Mouse (Mus musculus) G1E (cell line): ENCODE results near the gene Bclaf1.

Experiments used
- CTCF ChIP-seq: IDR thresholded peaks from 2 replicates; pipeline ENCODE4 v1.5.1; 2012; ENCODE audit warnings: low read depth, low read length, inconsistent platforms, mixed read lengths
- GATA1 ChIP-seq: IDR thresholded peaks from 2 replicates; pipeline ENCODE4 v1.6.1; 2012; ENCODE audit warnings: borderline replicate concordance, low read length, inconsistent platforms, mixed read lengths
- POLR2AphosphoS5 ChIP-seq: IDR thresholded peaks from 2 replicates; pipeline ENCODE4 v1.6.1; 2012; ENCODE audit warnings: low read depth, low read length, inconsistent platforms; ENCODE audit not compliant: insufficient replicate concordance

DNA sequence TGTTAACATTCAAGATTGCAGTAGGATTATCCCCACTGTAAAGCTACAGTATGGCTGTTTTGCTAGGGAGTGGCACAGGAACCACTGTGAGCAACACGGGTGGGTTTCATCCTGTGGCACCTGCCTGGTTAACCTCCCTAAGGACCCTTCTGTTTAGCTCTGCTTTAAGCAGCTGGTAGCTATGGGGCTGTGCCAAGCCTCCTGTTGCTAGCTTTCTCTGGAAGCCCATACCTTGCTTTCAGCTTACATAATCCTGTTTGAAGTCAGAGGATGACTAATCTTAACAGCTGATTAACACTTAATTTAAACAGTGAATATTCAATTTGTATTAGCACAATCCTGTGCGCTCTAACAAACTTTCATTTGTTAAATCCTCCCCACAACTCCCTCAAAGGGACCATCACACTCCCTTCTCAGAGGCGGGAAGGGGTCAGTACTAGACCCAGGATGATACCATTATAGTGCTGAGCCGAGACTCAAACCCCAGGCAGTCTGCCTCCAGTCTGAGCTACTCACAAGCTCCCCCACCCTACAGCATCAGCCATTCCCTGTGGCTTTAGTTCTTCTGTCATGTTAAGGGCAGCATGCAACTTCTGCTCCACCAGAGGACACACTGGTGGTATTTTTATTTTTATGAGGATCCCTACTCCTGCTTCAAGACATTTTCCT, 50.3 kb downstream of the Bclaf1 start:
- TF ChIP-seq CTCF = no peak
- no peak for TF ChIP-seq POLR2AphosphoS5
- TF ChIP-seq GATA1 = no peak
